Mouse (Mus musculus) heart, adult 8-10 months (tissue): Measurements from ENCODE around the gene Dnmbp. TPM values are rescaled to one million over a fixed set of nuclear protein-coding genes. Genes with fewer than 3 reads are reported as not detected.
"Not testable (repeated sequence)": the region's sequence is repeated elsewhere in the genome, so short reads cannot be mapped to it uniquely, and the experiment has no call there.

ENCODE experiments used
- DNase-seq: peaks from one replicate; pipeline ENCODE4 v3.0.0; 2022; ENCODE audit warnings: low spot score
- total RNA-seq, 4 experiments: library from RNA; stranded (reverse); gene quantifications; 2 replicates each; pipeline ENCODE4 v1.2.4; 2022

Gene Dnmbp
- 10 to 100 TPM in 1 of 4 experiments, 1 to 10 TPM in 3; 8.9 to 10.3 (median 9.2) TPM for total RNA-seq

DNA sequence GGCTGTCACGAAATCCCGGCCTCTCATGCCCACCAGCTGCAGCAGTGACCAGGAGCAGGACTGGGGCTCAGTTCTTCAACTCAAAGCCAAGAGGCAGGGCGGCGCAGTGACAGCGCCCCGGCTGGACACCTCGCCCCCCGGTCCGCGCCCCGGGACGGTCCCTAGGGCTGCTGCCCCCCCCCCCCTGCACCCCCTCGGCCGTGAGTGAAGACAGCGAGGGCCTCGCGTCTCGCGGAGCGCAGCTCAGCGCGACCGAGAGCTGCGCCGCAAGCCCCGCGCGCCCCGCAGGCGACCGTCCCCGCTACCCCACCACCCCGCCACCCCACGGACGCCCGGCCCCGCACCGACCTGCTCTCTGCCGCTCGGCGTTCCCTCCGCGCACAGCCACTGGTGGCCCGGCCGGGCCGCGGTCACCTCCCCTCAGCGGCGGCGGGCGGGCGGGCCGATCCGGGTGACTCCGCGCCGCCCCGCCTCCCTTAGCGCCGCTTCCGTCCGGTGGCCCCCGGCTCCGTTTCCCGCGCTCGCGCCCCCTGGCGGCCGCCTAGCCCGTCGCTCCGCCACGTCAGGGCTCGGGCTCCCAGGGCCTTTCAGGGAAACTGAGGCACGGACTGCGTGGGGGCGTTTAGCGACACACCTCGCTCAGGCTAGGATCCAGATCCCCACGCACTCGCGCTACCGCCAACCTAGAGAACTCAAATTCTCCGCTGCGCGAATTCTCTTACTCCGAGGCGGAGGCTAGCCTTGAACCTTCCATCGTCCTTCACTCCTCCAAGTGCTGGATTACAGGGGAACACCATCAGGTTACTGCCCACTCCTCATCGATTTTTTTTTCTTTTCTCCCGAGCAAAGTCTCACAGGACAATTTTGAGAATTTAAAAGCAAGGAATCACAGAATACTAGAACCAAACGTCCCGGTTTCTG, at the start of gene Dnmbp:
Dnmbp (minus strand) TSS at position 423 of the 921 bp plus-strand sequence.
- DNase-seq = peak; percentile 65

GRCm38 (mm10) chr19:43986069-43986794, 46.2 kb upstream of the Dnmbp start, which contains the start of gene Cpn1:
Cpn1 (minus strand) TSS chr19:43986556.
- DNase-seq = no peak

- no peak for DNase-seq
Observed at GRCm38 (mm10) chr19:43981992-43982391, 42.0 kb upstream of the Dnmbp start.

DNA sequence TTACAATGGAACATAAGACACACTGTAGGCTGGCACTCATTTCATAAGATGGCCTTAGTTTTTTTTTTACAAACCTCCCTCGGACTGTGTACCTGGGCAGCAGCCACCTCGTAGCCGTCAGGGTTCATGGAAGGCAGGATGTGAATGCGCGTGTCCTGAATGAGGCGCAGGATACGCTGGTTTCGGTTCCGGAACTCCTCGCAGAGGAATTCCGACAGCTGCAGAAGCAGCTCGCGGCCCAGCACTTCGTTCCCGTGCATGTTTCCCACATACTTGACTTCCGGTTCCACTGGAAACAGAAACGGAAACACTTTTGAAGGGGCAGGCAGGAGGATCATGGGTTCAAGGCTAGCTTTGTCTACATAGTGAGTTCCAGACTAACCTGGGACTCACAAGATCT, 40.7 kb upstream of the Dnmbp start:
- DNase-seq = no peak

DNA sequence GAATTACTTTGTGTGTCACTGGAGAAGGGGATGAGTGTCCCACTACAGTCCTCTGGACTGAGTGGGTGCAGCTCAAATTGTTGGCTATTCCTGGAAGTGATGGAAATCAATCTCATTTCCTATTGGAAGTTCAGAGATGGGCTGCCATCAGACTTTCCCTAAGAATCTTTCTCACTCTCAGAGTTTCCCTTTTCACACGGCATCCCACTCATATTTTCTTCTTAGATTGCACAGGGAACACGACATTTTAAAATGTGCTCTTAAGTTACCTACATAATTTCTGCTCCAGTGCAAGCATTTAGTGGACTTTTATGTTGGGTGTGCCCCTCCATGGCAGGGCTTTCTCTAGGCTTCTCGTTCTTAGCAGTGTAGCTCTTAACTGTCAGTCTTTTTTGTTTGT, 37.8 kb upstream of the Dnmbp start:
- no peak for DNase-seq

- peak; percentile 8 for DNase-seq
Observed at GRCm38 (mm10) chr19:43976661-43977060, 36.7 kb upstream of the Dnmbp start.

DNA sequence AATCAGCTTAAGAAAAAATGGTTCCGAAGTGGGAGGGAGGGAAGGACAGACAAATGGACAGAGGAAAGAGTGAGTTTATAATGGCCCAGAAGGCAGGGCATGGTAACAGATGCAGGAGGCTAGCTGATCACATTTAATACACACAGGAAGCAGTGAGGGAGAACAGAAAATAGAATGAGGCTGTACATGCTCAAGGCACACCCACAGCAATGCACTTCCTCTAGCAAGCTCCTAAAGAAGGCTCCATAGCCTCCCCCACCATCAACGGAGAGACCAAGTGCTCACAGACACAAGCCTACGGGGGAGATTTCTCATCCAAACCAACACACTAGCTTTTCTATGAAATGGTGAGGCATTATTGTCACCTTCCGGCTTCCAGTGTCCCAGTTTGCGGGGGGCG, 34.2 kb upstream of the Dnmbp start:
- DNase-seq = no peak

DNA sequence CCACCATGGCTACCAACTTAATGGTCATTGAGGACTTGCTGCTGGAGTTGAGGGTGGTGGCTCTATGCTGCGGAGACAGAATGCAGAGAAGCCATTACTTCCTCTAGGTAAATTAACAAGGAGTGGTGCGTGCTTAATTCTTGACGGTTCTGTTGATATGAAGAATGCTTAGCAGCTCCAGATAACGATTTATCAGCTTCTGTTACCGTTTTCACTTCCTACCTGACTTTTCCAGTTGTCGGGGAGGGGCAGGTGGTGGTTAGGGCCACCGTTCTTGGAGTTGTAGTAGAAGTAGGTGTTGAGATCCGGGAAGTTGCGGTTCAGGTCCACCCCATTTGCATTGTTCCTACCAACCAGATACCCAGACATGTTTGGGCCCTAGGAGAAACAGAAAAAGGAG, 33.7 kb upstream of the Dnmbp start:
- no peak for DNase-seq

DNA sequence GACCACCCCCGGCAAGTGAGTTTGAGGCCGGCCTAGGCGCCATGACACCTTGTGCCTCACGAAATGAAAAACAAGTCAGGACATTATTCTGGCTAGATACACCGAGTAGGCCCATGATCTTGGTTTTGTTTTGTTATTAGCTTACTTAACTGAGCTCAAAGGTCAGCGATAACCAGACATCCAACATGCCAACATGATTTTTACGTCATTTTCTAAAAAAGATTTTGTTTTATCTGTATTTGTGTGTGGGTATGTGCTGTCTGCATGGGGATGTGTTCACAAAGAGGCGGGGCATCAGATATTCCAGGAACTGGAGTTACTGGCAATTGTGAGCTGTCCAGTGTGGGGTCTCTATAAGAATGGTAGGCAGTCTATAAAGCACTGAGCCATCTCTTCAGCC, 32.1 kb upstream of the Dnmbp start:
- DNase-seq = no peak

DNA sequence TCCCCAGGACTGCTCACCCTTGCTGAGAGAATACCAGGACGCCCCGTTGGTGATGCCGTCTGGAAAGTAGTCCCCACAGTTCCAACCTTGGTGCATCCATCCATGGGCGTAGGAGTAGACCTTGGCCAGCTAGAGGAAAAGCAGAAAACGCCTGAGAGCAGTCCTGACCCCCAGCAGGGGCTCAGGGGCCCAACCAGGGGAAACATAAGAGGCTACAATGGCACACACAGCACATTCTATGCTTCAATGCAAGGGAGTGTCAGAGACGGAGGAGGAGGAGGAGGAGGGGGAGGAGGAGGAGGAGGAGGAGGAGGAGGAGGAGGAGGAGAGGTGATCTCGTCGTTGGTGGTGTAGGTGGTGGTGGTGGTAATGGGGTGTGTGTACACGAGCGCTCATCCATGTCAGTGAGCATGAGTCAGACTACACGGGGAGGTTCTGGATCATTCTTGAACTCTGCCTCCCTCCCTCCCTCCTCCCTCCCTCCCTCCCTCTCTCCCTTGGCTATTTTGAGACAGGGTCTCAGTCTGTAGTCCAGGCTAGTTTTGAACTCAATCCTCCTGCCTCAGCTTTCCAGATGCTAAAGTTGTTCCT, 28.5 kb upstream of the Dnmbp start:
- DNase-seq = no peak

DNA sequence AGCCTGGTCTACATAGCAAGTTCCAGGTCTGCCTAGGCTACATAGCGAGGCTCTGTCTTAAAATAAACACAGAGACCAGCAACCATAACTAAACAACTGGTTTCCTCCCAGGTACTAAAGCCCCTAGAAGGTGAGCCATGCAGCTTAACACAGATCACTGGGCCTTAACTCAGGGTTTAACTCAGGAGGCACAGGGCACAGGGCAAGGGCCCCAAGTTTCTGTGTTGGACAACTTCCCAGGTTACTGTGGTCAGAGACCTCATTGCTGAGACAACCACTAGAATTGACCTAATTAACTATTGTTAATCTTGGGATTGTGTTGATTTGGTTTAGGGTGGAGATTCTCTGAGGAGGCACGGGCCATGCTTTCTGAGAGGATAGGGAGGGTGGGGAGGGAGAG, 26.5 kb upstream of the Dnmbp start:
- no peak for DNase-seq

- no peak for DNase-seq
Observed at GRCm38 (mm10) chr19:43965496-43966085, 25.6 kb upstream of the Dnmbp start.

DNA sequence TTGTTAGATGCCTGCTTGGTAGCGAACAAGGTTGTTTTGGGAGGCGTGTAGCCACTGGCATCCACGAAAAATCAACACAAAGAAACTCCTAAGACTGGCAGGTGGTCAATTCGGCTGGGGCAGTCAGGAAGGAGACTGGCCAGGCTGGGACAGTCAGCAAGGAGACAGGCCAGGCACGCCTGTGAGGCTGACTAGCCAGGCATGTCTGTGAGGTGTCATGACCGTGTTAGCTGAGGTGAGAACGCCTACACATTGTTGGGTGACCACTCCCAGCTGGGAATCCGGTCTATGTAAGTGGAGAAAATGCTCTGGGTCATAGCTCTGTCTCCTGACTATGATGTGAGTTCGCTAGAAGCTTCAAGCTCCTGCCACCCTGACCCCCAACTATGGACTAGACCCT, 22.8 kb upstream of the Dnmbp start:
- no peak for DNase-seq

GRCm38 (mm10) chr19:43961185-43961584, 21.2 kb upstream of the Dnmbp start:
- DNase-seq = no peak

- DNase-seq = no peak
Observed at GRCm38 (mm10) chr19:43960014-43960413, 20.0 kb upstream of the Dnmbp start.

- peak; percentile 63 for DNase-seq
Observed at GRCm38 (mm10) chr19:43959162-43959561, 19.2 kb upstream of the Dnmbp start.

GRCm38 (mm10) chr19:43957881-43958280, 17.9 kb upstream of the Dnmbp start:
- DNase-seq = no peak

DNA sequence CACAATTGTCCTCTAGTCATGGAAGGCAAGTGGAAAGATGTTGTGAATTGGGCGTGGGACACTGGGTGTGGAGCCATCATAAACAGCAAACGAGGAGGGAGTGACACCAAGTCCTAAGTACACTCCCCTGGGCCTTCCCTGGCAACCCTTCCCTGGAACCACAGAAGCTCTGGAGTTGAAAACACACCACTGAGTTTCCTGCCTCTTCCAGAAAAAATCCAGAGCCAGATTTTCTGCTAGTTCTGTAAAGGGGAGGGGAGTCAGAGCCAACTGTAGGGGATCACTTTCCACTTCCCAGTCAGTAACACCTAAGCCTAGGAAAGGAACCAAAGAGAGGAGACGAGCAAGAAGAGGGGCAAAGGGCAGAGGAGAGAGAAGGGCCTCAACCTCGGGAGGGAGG, 17.4 kb upstream of the Dnmbp start:
- peak; percentile 27 for DNase-seq

DNA sequence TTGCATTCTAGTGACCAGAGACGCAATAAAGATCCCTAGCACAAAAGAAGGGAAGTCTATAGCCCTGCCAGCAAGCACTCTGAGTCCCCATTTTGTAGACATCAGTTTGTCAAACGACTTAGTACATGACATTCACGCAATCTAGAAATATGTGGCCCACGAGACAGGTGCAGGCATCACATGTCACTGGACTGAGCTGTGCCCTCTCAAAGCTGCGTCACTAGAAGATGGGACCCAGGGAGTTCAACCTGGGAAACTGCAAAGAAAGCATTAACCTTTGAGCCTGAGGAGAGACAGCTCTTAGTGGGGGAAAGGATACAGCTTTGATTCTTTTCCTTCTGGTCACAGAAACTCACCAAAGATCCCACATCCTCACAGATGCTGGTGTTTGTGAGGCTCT, 15.3 kb upstream of the Dnmbp start:
- DNase-seq = no peak

DNA sequence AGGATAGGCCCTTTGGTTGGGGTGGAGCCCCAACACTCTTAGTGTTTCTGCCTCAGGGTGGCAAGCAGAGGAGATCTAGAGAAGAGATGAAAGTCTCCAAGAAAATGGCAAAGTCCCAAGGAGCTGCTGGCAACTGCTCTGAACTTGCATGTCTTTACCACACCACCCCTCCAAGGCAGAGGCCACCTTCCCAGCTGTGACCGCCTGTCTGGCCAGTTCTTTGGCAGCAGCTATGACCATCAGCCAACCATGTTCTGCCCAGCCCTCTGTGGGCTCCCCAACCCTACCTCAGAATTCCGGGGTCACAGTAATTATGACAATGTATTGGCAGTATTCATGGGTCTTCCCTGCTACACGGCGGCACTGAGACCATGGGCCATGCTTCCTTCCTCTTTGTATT, 14.9 kb upstream of the Dnmbp start:
- DNase-seq = no peak

DNA sequence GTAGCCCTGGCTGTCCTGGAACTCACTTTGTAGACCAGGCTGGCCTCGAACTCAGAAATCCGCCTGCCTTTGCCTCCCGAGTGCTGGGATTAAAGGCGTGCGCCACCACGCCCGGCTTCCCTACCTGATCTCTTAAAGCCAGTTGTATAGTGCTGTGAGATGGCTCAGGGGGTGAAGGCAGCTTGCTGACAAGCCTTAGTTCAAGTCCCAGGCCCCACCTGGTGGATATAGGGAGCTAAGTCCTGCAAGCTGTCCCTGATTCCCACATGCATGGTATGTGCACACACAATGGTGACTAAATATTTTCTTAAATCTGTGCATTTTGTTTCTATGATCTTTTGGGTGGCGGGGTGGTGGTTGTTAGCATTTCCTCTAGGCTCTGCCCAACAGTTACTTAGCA, 12.9 kb upstream of the Dnmbp start:
- not testable (repeated sequence) for DNase-seq
